Mouse (Mus musculus) G1E (cell line): ENCODE results near the gene Prkcd.

ENCODE experiments used
- CTCF ChIP-seq: IDR thresholded peaks from 2 replicates; pipeline ENCODE4 v1.5.1; 2012; ENCODE audit warnings: low read depth, low read length, inconsistent platforms, mixed read lengths
- GATA1 ChIP-seq: IDR thresholded peaks from 2 replicates; pipeline ENCODE4 v1.6.1; 2012; ENCODE audit warnings: borderline replicate concordance, low read length, inconsistent platforms, mixed read lengths
- GATA2 ChIP-seq: IDR thresholded peaks from 2 replicates; pipeline ENCODE4 v1.6.1; 2012; ENCODE audit warnings: low read depth, low read length, inconsistent platforms, borderline replicate concordance
- POLR2AphosphoS5 ChIP-seq: IDR thresholded peaks from 2 replicates; pipeline ENCODE4 v1.6.1; 2012; ENCODE audit warnings: low read depth, low read length, inconsistent platforms; ENCODE audit not compliant: insufficient replicate concordance
- TAL1 ChIP-seq: conservative IDR thresholded peaks from 2 replicates; pipeline ENCODE4 v1.6.1; 2012; ENCODE audit warnings: low read depth, low read length, inconsistent platforms, mixed read lengths

GRCm38 (mm10) chr14:30641748-30642147 is 15.7 kb upstream of the Prkcd start:
- TF ChIP-seq CTCF (no peak), GATA2 (no peak), GATA1 (no peak), TAL1 (no peak), POLR2AphosphoS5 (no peak)
